Mouse (Mus musculus): Measurements from ENCODE around the gene Cklf.
"Not testable (repeated sequence)": the region's sequence is repeated elsewhere in the genome, so short reads cannot be mapped to it uniquely, and the experiment has no call there.

Cklf gene

GRCm38 (mm10) chr8:104264271-104264935 lies 13.7 kb downstream of the Cklf start:
- not testable (repeated sequence) for DNase-seq (ENCODE audit: low read depth)

- no peak for DNase-seq (ENCODE audit: low read depth)
These were observed 17.7 kb downstream of the Cklf start for GRCm38 (mm10) chr8:104268368-104268767.

- no peak for DNase-seq (ENCODE audit: low read depth)
These were observed 18.3 kb downstream of the Cklf start for GRCm38 (mm10) chr8:104268937-104269440.

- DNase-seq (ENCODE audit: low read depth), result not testable (repeated sequence)
These were observed 42.4 kb downstream of the Cklf start, which contains the start of gene Cmtm2a for GRCm38 (mm10) chr8:104293081-104293480. TSS of gene Cmtm2a (minus strand) at chr8:104293181.

GRCm38 (mm10) chr8:104294396-104294795 lies 43.7 kb downstream of the Cklf start:
- no peak for DNase-seq (ENCODE audit: low read depth)

GRCm38 (mm10) chr8:104301577-104301976 lies 50.9 kb downstream of the Cklf start:
- not testable (repeated sequence) for DNase-seq (ENCODE audit: low read depth)

GRCm38 (mm10) chr8:104302536-104302935 lies 51.9 kb downstream of the Cklf start:
- not testable (repeated sequence) for DNase-seq (ENCODE audit: low read depth)

GRCm38 (mm10) chr8:104304962-104305361 lies 54.3 kb downstream of the Cklf start:
- DNase-seq (ENCODE audit: low read depth), result no peak

GRCm38 (mm10) chr8:104308341-104308740 lies 57.7 kb downstream of the Cklf start:
- DNase-seq (ENCODE audit: low read depth), result not testable (repeated sequence)

GRCm38 (mm10) chr8:104309441-104310155 lies 58.9 kb downstream of the Cklf start, which contains the start of the genes Gm45711 and Cmtm1:
TSS of gene Gm45711 (minus strand) at chr8:104310081.
TSS of gene Cmtm1 (minus strand) at chr8:104310145.
- DNase-seq (ENCODE audit: low read depth), result not testable (repeated sequence)

- DNase-seq (ENCODE audit: low read depth), result not testable (repeated sequence)
These were observed 61.4 kb downstream of the Cklf start for GRCm38 (mm10) chr8:104312023-104312422.

- DNase-seq (ENCODE audit: low read depth), result no peak
These were observed 62.6 kb downstream of the Cklf start for GRCm38 (mm10) chr8:104313311-104313710.

All from induced T-regulatory cell, adult 2 months (primary cell).